Mouse (Mus musculus) brown adipose tissue, adult 24 weeks (tissue): ENCODE measurements around the gene Slf2. TPM values are rescaled to one million over a fixed set of nuclear protein-coding genes. Genes with fewer than 3 reads are reported as not detected.
A peak's percentile ranks its signal among the peaks of the same experiment; 100 is the strongest.

Experiments used
- H3K27ac ChIP-seq: fragments of 200-500 bp; replicated peaks from 2 replicates; pipeline ENCODE4 v1.5.1; 2012; ENCODE audit warnings: low read depth, mild to moderate bottlenecking, low read length
- H3K4me1 ChIP-seq: fragments of 200-500 bp; 2 replicates; pipeline ENCODE4 v1.6.1; 2012; ENCODE audit warnings: low read length, mixed read lengths; ENCODE audit not compliant: control insufficient read depth, insufficient read depth, insufficient read length
- H3K4me3 ChIP-seq: fragments of 200-500 bp; 2 replicates; pipeline ENCODE4 v1.5.1; 2012; ENCODE audit warnings: low read depth, mild to moderate bottlenecking, low read length, moderate library complexity; ENCODE audit not compliant: insufficient read depth
- polyA plus RNA-seq: library from polyadenylated mRNA; stranded (reverse); fragments of >200 nt; gene quantifications from 2 replicates; pipeline ENCODE4 v1.2.4, GENCODE M21; 2012; ENCODE audit not compliant: missing spikeins, insufficient read depth, insufficient read length

The Slf2 gene
- polyA plus RNA-seq, 1 experiment, result 6.2 TPM

GRCm38 (mm10) chr19:45018351-45018831 is 87.4 kb downstream of the Slf2 start:
- Histone ChIP-seq H3K4me1 (peaks cover 17% of the 10 kb centered on the region), H3K4me3 (peak overlapping the region; percentile 90), H3K27ac (peak overlapping the region; percentile 93)

DNA sequence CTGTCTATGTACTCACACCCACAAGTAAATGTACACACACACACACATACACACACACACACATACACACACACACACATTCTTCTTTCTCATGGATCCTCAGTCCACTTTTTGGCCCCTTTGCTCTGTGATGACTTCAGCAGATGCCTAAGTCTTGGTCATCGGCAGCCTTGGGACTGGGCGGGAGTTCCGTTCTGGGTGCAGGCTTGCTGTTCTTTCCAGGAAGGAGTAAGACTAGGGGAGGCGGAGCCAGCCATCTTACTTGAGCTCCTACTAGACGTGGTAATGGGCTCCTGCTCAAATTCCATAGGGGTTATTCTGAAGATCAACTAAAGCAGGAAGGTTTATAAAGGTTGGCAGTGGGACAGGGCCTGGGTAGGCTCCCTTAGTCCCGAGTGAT is 89.4 kb downstream of the Slf2 start:
- Histone ChIP-seq H3K27ac (peak overlapping the region; percentile 71), H3K4me3 (peak overlapping the region; percentile 28), H3K4me1 (peaks cover 17% of the 10 kb centered on the region)

DNA sequence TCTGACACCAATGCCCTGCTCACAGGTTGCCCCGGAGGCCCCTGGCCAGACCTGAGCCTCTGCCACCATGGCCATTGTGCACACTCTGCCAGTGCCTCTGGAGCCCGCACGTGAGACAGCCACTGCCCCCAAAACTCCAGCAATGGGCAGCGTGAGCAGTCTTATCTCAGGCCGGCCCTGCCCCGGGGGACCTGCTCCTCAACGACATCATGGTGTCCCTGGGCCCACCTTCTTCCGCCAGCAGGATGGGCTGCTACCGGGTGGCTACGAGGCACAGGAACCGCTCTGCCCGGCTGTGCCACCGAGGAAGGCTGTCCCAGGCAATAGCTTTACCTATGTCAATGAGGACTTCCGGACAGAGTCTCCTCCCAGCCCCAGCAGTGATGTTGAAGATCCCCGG is 90.4 kb downstream of the Slf2 start:
- Histone ChIP-seq H3K27ac (peak overlapping the region; percentile 50; the same call in 1 of the 2 replicates), H3K4me1 (peaks cover 17% of the 10 kb centered on the region), H3K4me3 (no peak overlapping the region)

- Histone ChIP-seq H3K4me1 (peaks cover 35% of the 10 kb centered on the region), H3K4me3 (no peak overlapping the region), H3K27ac (no peak overlapping the region)
Observed at GRCm38 (mm10) chr19:45023993-45024392, 93.0 kb downstream of the Slf2 start.

DNA sequence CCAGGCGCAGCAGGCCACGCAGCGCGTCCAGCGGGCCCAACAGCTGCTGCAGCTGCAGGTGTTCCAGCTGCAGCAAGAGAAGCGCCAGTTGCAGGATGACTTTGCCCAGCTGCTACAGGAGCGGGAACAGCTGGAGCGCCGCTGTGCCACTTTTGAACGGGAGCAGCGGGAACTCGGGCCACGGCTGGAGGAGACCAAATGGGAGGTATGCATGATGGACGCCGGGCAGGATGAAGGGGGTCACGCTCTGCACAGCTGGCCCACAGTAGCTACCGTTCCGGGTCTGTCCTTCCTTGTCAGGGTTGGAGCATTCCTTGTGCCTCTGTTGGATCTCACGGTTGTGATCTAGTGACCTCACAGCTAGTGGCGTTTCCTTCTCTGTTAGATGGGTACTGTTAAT is 93.8 kb downstream of the Slf2 start:
- Histone ChIP-seq H3K27ac (no peak overlapping the region), H3K4me3 (no peak overlapping the region), H3K4me1 (peaks cover 34% of the 10 kb centered on the region)

GRCm38 (mm10) chr19:45025937-45026568 is 95.1 kb downstream of the Slf2 start:
- Histone ChIP-seq H3K4me1 (peaks cover 28% of the 10 kb centered on the region), H3K4me3 (no peak overlapping the region), H3K27ac (no peak overlapping the region)

- peak overlapping the region; percentile 55 for H3K27ac ChIP-seq
- H3K4me3 ChIP-seq, result no peak overlapping the region
- H3K4me1 ChIP-seq, result peaks cover 25% of the 10 kb centered on the region
Observed at GRCm38 (mm10) chr19:45026958-45027670, 96.2 kb downstream of the Slf2 start.

GRCm38 (mm10) chr19:45027848-45028247 is 96.9 kb downstream of the Slf2 start:
- H3K4me1 ChIP-seq, result peaks cover 25% of the 10 kb centered on the region
- no peak overlapping the region for H3K4me3 ChIP-seq
- H3K27ac ChIP-seq, result peak overlapping the region; percentile 58

- Histone ChIP-seq H3K4me3 (no peak overlapping the region), H3K27ac (peak overlapping the region; percentile 58; the same call in 1 of the 2 replicates), H3K4me1 (peaks cover 25% of the 10 kb centered on the region)
Observed at GRCm38 (mm10) chr19:45028746-45029145, 97.8 kb downstream of the Slf2 start.

DNA sequence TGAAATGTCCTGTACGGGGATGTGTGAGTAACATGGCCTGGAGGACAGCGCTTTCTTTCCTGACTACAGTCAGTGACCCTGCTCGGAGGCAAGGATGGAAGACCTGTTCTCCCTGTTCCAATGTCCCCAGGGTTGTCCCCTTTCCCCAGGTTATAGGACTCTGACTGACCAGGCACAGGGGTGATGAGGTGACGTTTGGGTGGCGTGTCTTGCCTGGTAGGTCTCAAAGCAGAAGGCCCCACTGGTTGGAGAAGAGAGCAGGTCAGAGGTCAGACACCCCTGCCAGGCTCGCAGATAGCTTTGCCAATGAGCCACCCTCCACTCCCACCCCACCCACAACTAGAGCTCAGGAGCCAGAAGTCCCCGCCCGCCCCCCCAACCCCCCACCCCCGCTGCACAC is 98.6 kb downstream of the Slf2 start:
- Histone ChIP-seq H3K4me3 (no peak overlapping the region), H3K27ac (no peak overlapping the region), H3K4me1 (peaks cover 25% of the 10 kb centered on the region)

DNA sequence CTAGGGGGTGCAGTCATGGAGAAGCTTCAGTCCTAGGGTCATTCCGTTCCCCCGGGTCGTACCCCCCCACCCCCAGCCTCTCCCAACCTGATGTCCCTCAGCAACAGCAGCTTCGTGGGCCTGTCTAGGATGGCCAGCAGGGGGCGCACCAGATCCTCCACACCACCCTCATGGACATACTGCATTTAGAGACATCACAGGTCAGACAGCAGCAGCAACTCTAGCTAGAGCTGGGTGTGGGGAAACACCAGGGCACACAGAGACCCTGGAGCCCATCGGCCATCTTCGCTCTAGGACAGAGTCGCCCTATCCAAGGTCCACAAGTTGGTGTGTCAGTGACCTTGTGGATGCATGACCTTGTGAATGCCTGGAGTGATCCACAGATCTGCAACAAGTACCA is 99.2 kb downstream of the Slf2 start:
- Histone ChIP-seq H3K4me3 (no peak overlapping the region), H3K4me1 (peaks cover 25% of the 10 kb centered on the region), H3K27ac (no peak overlapping the region)

DNA sequence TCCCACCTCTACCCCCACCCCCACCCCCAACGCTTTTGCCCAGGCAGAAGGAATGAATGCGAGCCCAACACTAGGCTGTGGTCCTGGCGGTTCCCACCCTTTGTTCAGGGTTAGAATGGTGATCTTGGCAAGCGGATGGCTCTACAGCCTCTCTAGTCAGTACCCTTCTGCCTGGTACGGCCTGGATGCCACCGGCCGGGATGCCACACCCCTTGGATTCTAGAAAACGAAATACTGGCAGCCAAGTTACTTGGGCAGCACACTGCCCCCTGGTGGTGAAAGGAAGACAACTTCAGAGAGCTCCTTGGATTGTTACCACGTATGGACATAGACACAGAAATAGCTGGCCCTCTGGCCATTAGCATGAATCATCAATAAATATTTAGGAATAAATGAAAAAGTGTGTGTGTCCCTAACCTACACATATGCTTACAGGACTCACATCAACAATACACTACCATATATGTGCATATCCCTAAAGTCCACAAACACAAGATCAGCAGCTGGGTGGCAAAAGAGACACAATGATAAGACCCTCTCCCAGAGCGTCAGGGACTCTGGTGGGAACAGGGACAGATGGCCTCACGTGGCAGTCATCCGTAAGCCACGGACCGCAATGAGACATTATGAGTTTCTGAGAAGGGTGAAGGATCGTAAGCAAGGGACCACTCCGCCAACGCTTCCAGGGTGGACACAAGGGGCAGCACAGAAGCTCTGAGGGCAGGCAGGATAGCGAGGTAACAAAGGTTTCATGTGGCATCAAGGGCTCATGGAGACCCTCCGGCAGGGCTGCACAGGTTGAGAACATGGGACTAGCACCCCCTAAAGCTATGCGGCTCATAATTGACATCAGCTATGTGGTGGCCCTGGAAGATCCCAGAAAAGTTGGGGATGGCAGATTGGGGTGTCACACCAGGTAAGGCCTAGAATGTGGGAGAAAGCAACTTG is 100.1 kb downstream of the Slf2 start:
- peaks cover 25% of the 10 kb centered on the region for H3K4me1 ChIP-seq
- H3K4me3 ChIP-seq, result peak overlapping the region; percentile 38
- no peak overlapping the region for H3K27ac ChIP-seq

DNA sequence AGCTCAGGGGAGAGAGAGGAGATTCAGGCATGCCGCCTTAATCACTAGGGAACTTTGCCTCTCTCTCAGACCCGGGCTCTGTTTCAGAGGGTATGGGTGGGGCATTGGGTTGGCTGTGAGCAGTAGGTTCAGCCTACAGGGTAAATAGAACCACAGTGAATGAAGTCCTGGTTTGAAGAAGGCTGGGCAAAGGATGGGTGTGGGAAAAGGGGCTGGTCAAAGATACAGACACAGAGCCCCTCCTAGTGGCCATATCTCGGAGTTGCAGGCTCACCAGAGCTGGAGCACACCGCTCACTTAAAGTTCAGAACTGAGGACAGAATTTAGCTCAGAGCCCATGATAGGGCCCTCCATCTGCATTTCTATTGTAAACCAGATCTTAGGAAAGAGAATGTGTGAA is 100.8 kb downstream of the Slf2 start:
- H3K27ac ChIP-seq, result no peak overlapping the region
- peaks cover 25% of the 10 kb centered on the region for H3K4me1 ChIP-seq
- H3K4me3 ChIP-seq, result no peak overlapping the region
